Mouse (Mus musculus) limb, embryonic 15.5 days (tissue): ENCODE results near the gene Vps41. TPM values are rescaled to one million over a fixed set of nuclear protein-coding genes. Genes with fewer than 3 reads are reported as not detected.

ENCODE experiments used
- ATAC-seq: fragments of 200-750 bp; cut with Nextera tagmentation; 2 replicates; pipeline ENCODE4 v1.8.0; 2017; ENCODE audit warnings: low read depth, moderate TSS enrichment; ENCODE audit not compliant: insufficient number of reproducible peaks, low FRiP score, low TSS enrichment
- H3K27ac ChIP-seq: fragments of 300-500 bp; sonication (generic); 2 replicates; pipeline ENCODE4 v1.5.1; 2015; ENCODE audit warnings: moderate library complexity, mild to moderate bottlenecking, inconsistent platforms
- H3K27me3 ChIP-seq: fragments of 300-500 bp; sonication (generic); 2 replicates; pipeline ENCODE4 v1.6.1; 2015; ENCODE audit warnings: inconsistent platforms
- H3K36me3 ChIP-seq: fragments of 300-500 bp; sonication (generic); 2 replicates; pipeline ENCODE4 v1.6.1; 2015; ENCODE audit warnings: inconsistent platforms
- H3K4me1 ChIP-seq: fragments of 300-500 bp; sonication (generic); 2 replicates; pipeline ENCODE4 v1.6.1; 2015; ENCODE audit warnings: inconsistent platforms
- H3K4me2 ChIP-seq: fragments of 300-500 bp; sonication (generic); 2 replicates; pipeline ENCODE4 v1.6.1; 2015; ENCODE audit warnings: mild to moderate bottlenecking, inconsistent platforms
- H3K4me3 ChIP-seq: fragments of 300-500 bp; sonication (generic); 2 replicates; pipeline ENCODE4 v1.5.1; 2015; ENCODE audit warnings: mild to moderate bottlenecking, inconsistent platforms
- H3K9ac ChIP-seq: fragments of 300-500 bp; sonication (generic); 2 replicates; pipeline ENCODE4 v1.6.1; 2015; ENCODE audit warnings: inconsistent platforms
- H3K9me3 ChIP-seq: fragments of 300-500 bp; sonication (generic); 2 replicates; pipeline ENCODE4 v1.6.1; 2016; ENCODE audit warnings: inconsistent platforms
- WGBS: fragments of 180-500 bp; shearing (Covaris S2); methylation state at CpG from one replicate; pipeline ENCODE4 v1.1.7; 2015; 5-methylcytosine and 5-hydroxymethylcytosine counted together
- polyA plus RNA-seq: library from polyadenylated mRNA; unstranded; fragments of >200 nt; fragmentation: Nextera tagmentation; extraction: Ambion mirVana; gene quantifications from 2 replicates; pipeline ENCODE4 v1.2.1, GENCODE M21; 2015

Gene Vps41
- polyA plus RNA-seq, 1 experiment from 2014 or later = 63.5 TPM

DNA sequence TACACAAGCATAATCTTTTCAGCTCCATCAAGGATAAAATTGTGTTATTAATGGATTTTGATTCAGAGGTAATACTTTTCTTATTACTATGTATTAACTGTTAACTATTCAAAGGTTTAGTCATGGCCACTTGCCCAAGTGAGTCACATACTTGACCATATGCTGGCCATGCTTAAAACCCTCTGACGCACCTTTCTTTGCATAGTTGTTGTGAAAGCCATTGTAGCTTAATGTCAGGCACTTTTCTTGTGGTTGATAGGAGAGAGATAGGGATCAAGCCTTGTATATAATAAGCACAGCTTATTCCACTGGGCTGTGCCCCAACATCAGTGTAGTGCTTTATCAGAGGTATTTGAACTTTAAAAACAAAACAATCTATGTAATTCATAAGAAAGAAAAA is 126.5 kb downstream of the Vps41 start:
- 94% methylated on average over 1 of the region's 1 CpGs for WGBS

GRCm38 (mm10) chr13:18847386-18847785 is 130.3 kb downstream of the Vps41 start:
- Histone ChIP-seq H3K9me3 (no peaks in the 10 kb centered on the region), H3K27ac (no peak overlapping the region), H3K36me3 (peaks cover 17% of the 10 kb centered on the region; the same call in 1 of the 2 replicates), H3K4me3 (no peak overlapping the region), H3K9ac (no peak overlapping the region), H3K4me2 (no peak overlapping the region), H3K27me3 (no peaks in the 10 kb centered on the region), H3K4me1 (no peaks in the 10 kb centered on the region)
- WGBS = 84% methylated on average over 3 of the region's 3 CpGs
- ATAC-seq = no peak

More for the DNA sequence above, 126.5 kb downstream of the Vps41 start:
- no peak overlapping the region for H3K27ac ChIP-seq
- no peak overlapping the region for H3K9ac ChIP-seq
- H3K27me3 ChIP-seq = no peaks in the 10 kb centered on the region
- no peaks in the 10 kb centered on the region for H3K9me3 ChIP-seq
- ATAC-seq = no peak
- no peak overlapping the region for H3K4me3 ChIP-seq
- H3K4me2 ChIP-seq = no peak overlapping the region
- H3K4me1 ChIP-seq = no peaks in the 10 kb centered on the region
- peaks cover 9% of the 10 kb centered on the region; the same call in 1 of the 2 replicates for H3K36me3 ChIP-seq

DNA sequence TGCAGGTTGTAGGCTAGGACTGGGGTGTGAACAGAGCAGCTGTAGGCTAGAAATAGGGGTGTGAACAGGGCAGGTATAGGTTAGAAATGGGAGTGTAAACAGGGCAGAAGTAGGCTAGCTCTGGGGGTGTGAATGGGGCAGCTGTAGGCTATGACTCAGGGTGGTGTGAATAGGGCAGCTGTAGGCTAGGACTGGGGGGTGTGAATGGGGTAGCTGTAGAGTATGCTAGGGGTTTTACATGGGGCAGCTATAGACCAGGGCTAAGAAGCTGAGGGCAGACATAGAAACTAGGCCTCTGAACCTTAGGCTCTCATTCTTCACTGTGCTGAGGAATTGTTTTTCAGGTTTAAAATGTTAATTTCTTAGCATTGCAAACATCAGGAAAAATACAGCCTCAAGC is 132.5 kb downstream of the Vps41 start:
- Histone ChIP-seq H3K4me2 (no peak overlapping the region), H3K4me3 (no peak overlapping the region), H3K9me3 (no peaks in the 10 kb centered on the region), H3K27ac (no peak overlapping the region), H3K27me3 (no peaks in the 10 kb centered on the region), H3K36me3 (peaks cover 17% of the 10 kb centered on the region; the same call in 1 of the 2 replicates), H3K4me1 (no peaks in the 10 kb centered on the region), H3K9ac (no peak overlapping the region)
- no peak for ATAC-seq

DNA sequence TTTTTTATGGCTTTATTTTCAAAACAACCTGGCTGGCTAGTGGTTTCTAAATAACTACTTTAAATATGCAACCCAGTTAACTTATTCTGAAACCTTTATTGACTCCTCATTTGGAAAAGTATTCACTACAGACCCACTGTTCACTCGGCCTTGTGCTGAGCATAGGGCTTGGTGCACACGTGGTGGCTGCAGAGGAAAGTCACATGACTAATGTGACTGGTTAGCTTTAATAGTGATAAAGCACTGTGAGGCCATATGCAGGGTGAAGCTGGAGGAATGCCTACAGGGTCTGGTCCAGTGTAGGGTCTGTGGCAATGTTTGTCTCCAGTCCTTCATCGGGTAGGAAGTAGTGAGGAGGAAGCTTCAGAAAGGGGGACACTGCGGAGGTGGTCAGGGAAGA is 134.1 kb downstream of the Vps41 start:
- Histone ChIP-seq H3K9ac (no peak overlapping the region), H3K36me3 (peaks cover 23% of the 10 kb centered on the region; the same call in 1 of the 2 replicates), H3K9me3 (no peaks in the 10 kb centered on the region), H3K4me3 (no peak overlapping the region), H3K27me3 (no peaks in the 10 kb centered on the region), H3K4me1 (no peaks in the 10 kb centered on the region), H3K4me2 (no peak overlapping the region), H3K27ac (no peak overlapping the region)
- ATAC-seq = no peak
- WGBS = 63% methylated on average over 4 of the region's 4 CpGs

GRCm38 (mm10) chr13:18852718-18853117 is 135.6 kb downstream of the Vps41 start:
- Histone ChIP-seq H3K36me3 (peaks cover 23% of the 10 kb centered on the region; the same call in 1 of the 2 replicates), H3K27me3 (no peaks in the 10 kb centered on the region), H3K4me1 (no peaks in the 10 kb centered on the region), H3K4me2 (no peak overlapping the region), H3K9ac (no peak overlapping the region), H3K27ac (no peak overlapping the region), H3K9me3 (no peaks in the 10 kb centered on the region), H3K4me3 (no peak overlapping the region)
- no peak for ATAC-seq
- WGBS = 85% methylated on average over 8 of the region's 8 CpGs

DNA sequence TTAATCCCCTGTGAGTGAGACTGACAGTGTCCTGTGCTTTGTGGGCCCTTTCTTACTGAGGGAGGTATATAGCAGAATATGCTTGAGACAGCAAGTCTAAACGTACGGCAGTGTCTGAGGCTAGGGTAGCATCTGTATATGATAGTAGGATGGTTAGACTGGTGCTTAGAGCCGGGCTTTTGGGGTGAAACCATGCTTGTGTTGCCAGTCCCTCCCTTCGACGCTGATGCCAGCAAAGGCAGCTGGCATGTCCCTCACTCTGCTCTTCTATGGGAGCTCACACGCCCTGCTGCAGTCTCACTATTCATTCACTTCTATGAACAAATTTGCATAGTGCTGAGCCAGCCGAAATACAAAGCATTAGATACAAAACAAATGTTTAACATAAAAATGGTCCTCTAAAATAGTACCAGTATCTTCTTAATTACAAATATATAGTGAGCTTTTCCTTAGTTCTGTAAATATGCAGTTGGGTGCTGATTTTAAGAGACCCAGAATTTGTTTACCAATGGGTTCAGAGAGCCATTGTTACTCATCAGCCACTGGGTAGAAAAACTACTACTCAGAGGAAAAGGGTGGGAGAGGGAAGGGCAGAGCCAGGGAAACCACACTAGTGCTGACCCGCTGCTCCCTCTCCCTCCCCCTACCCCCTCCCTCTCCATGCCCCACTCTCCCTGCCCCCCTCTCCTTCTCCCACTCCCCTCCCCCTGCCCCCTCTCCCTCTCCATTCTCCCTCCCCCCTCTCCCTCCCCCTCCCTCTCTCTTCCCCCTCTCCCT is 139.1 kb downstream of the Vps41 start:
- no peak for ATAC-seq
- H3K4me1 ChIP-seq = no peaks in the 10 kb centered on the region
- H3K36me3 ChIP-seq = peaks cover 9% of the 10 kb centered on the region; the same call in 1 of the 2 replicates
- 79% methylated on average over 8 of the region's 8 CpGs for WGBS
- H3K27ac ChIP-seq = no peak overlapping the region
- H3K4me3 ChIP-seq = no peak overlapping the region
- no peak overlapping the region for H3K9ac ChIP-seq
- no peak overlapping the region for H3K4me2 ChIP-seq
- H3K27me3 ChIP-seq = no peaks in the 10 kb centered on the region
- no peaks in the 10 kb centered on the region for H3K9me3 ChIP-seq

GRCm38 (mm10) chr13:18858183-18858582 is 141.1 kb downstream of the Vps41 start:
- H3K9ac ChIP-seq = no peak overlapping the region
- no peak overlapping the region for H3K4me3 ChIP-seq
- H3K36me3 ChIP-seq = peaks cover 17% of the 10 kb centered on the region
- no peak for ATAC-seq
- H3K4me1 ChIP-seq = no peaks in the 10 kb centered on the region
- 63% methylated on average over 4 of the region's 4 CpGs for WGBS
- H3K4me2 ChIP-seq = no peak overlapping the region
- H3K9me3 ChIP-seq = no peaks in the 10 kb centered on the region
- no peak overlapping the region for H3K27ac ChIP-seq
- no peaks in the 10 kb centered on the region for H3K27me3 ChIP-seq

DNA sequence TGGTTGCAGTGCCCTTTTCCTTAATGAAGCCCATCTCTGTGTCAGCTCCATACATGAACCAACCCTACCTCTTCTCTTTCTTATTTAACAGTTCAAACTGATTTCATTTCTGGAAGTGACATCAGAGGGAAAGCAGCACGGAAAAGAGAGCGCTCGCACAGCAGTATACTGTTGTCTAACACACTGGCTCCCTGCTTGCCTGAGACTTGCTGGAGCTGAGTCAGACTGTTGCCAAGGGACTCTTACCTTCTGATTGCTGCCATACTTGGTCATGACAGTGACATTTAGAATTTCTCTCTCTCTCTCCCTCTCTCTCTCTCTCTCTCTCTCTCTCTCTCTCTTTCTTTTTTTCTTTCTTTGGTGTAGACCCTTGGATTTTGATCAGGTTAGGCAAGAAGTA is 142.3 kb downstream of the Vps41 start:
- Histone ChIP-seq H3K9ac (no peak overlapping the region), H3K9me3 (no peaks in the 10 kb centered on the region), H3K36me3 (peaks cover 24% of the 10 kb centered on the region), H3K4me3 (no peak overlapping the region), H3K27me3 (no peaks in the 10 kb centered on the region), H3K4me1 (no peaks in the 10 kb centered on the region), H3K4me2 (no peak overlapping the region), H3K27ac (no peak overlapping the region)
- 96% methylated on average over 3 of the region's 3 CpGs for WGBS
- ATAC-seq = no peak

DNA sequence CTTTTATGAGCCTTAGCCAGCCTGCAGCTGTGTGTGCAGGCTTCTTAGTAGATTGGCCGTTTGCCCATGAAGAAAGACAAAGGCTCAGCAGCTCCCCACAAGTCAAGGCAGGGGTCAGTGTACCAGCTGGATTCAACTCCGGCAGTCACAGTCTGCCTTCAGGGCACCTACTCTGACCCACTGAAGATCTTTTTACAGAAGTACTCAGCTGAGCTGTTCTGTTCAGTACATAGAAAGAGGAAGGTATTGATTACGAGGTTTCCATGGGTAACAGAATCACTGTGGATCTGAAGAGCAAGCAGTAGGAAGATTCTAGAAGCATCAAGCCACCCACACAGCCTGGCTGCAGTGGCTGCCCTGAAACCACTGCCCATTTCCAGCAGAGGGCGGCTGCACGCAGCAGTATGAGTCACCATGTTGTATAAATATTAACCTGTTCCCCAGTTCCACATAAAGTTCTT is 151.0 kb downstream of the Vps41 start:
- no peak overlapping the region for H3K4me3 ChIP-seq
- peaks cover 21% of the 10 kb centered on the region for H3K36me3 ChIP-seq
- no peak overlapping the region for H3K27ac ChIP-seq
- H3K9me3 ChIP-seq = no peaks in the 10 kb centered on the region
- ATAC-seq = peak; percentile 59; the same call in 1 of the 2 replicates
- H3K27me3 ChIP-seq = no peaks in the 10 kb centered on the region
- H3K9ac ChIP-seq = no peak overlapping the region
- H3K4me2 ChIP-seq = no peak overlapping the region
- H3K4me1 ChIP-seq = 0 out of 2 replicates have a peak, but pooled peaks cover 2% of the 10 kb centered on the region
- 19% methylated on average over 5 of the region's 5 CpGs for WGBS

DNA sequence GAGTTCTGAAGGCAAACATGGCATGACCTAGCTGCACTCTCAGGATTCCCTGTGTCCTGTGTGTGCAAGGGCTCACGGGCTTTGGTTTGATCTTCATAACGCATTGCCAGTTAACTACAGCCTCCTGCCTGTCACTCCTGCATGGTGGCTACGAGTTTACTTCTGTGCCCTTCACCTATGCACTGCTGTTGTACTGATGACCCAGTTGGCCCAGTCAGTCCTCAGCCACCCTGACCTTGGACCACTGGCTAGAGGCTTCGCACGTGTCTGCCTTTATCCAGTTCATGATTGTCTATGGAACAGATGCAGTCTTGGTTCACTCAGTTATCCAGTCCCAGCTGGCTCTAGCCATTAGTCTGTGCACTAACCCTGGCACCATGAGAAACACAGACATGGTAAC is 151.7 kb downstream of the Vps41 start:
- Histone ChIP-seq H3K4me1 (0 out of 2 replicates have a peak, but pooled peaks cover 2% of the 10 kb centered on the region), H3K4me3 (no peak overlapping the region), H3K9me3 (no peaks in the 10 kb centered on the region), H3K27me3 (no peaks in the 10 kb centered on the region), H3K9ac (no peak overlapping the region), H3K4me2 (no peak overlapping the region), H3K27ac (no peak overlapping the region), H3K36me3 (peaks cover 13% of the 10 kb centered on the region)
- no peak for ATAC-seq
- 82% methylated on average over 5 of the region's 5 CpGs for WGBS

- ATAC-seq = no peak
- 17% methylated on average over 7 of the region's 7 CpGs for WGBS
These were observed 158.2 kb downstream of the Vps41 start for GRCm38 (mm10) chr13:18875321-18875720.

DNA sequence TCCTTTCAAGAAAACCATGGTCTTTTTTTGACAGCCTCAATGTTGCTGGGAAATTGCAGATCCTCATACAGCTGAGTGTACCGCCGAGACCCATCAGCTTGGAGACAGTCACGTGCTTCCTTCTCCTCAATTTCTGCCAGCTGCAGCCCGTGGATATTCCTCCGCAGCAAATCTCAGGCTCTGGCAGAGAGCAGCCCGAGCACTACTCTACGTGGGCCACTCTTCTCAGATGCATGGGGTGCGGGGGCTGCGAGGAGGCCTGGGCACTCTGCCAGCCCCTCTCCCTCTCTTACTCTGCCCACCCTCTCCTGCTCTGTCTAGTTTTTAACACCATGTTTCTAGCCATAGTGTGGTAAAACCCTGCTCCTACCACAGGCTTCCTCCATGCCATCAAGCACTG is 175.8 kb downstream of the Vps41 start:
- Histone ChIP-seq H3K4me3 (no peak overlapping the region), H3K4me2 (0 out of 2 replicates have a peak overlapping the region, but pooled peaks have one; percentile 5), H3K9me3 (no peaks in the 10 kb centered on the region), H3K27ac (no peak overlapping the region), H3K27me3 (no peaks in the 10 kb centered on the region), H3K36me3 (no peaks in the 10 kb centered on the region), H3K9ac (no peak overlapping the region), H3K4me1 (peaks cover 5% of the 10 kb centered on the region; the same call in 1 of the 2 replicates)
- ATAC-seq = peak; percentile 67; the same call in 1 of the 2 replicates
- 41% methylated on average over 9 of the region's 9 CpGs for whole genome bisulfite sequencing

More at GRCm38 (mm10) chr13:18875321-18875720, 158.2 kb downstream of the Vps41 start:
- peaks cover 6% of the 10 kb centered on the region for H3K4me1 ChIP-seq
- H3K4me3 ChIP-seq = no peak overlapping the region
- H3K27me3 ChIP-seq = no peaks in the 10 kb centered on the region
- no peak overlapping the region for H3K4me2 ChIP-seq
- H3K36me3 ChIP-seq = no peaks in the 10 kb centered on the region
- no peaks in the 10 kb centered on the region for H3K9me3 ChIP-seq
- H3K9ac ChIP-seq = no peak overlapping the region
- no peak overlapping the region for H3K27ac ChIP-seq
